Mouse (Mus musculus) olfactory bulb, adult 2 months (tissue): ENCODE results near the gene Dhx40.

ENCODE experiments used
- CTCF ChIP-seq: fragments of 200-500 bp; IDR thresholded peaks from 2 replicates; pipeline ENCODE4 v1.5.1; 2012; ENCODE audit warnings: low read depth, mild to moderate bottlenecking, low read length, moderate library complexity; ENCODE audit not compliant: insufficient read depth
- POLR2A ChIP-seq: fragments of 200-500 bp; IDR thresholded peaks from 2 replicates; pipeline ENCODE4 v1.6.1; 2012; ENCODE audit warnings: mild to moderate bottlenecking, low read depth, low read length, moderate library complexity; ENCODE audit not compliant: insufficient read depth

- no peak for TF ChIP-seq CTCF
- TF ChIP-seq POLR2A: no peak
Observed at GRCm38 (mm10) chr11:86834628-86835338, 27.2 kb upstream of the Dhx40 start.
